Mouse (Mus musculus) adrenal gland, postnatal 10 days (tissue): ENCODE results near the gene Olfr1383. TPM values are rescaled to one million over a fixed set of nuclear protein-coding genes. Genes with fewer than 3 reads are reported as not detected.
"Not testable (repeated sequence)": the region's sequence is repeated elsewhere in the genome, so short reads cannot be mapped to it uniquely, and the experiment has no call there.

Experiments
- DNase-seq: peaks from one replicate; pipeline ENCODE4 v3.0.0; 2021; ENCODE audit warnings: mixed read lengths
- long read RNA-seq, 2 experiments: library from polyadenylated mRNA; stranded (forward); transcript quantifications; one replicate each; pipeline ENCODE4 v2.0.0; 2021
- total RNA-seq, 2 experiments: library from RNA; stranded (reverse); gene quantifications; 2 replicates each; pipeline ENCODE4 v1.2.3; 2021

Gene Olfr1383
- total RNA-seq, result not detected
- long read RNA-seq, experiment 1, result 0 reads
- long read RNA-seq, experiment 2, result 0 reads

DNA sequence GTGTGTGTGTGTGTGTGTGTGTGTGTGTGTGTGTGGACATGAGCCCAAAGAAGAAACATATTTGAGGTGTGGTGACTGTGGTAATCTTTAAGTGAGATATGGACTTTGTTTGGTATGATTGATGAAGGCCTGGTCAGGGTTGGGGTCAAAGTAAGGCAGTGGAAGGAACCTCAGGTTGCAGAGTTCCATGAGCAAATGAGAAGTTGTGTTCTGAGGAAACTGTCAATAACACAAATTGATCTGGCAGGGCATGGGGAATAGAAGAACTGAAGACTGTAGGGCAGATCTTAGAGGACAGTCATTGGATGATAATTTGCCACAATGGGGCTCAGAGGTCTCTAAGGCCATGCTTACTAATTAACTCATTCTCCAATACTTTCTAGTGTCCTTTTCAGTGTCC lies at the start of gene Olfr1383:
TSS of gene Olfr1383 (plus strand) at position 301 of the 400 bp plus-strand sequence.
- no peak for DNase-seq

DNA sequence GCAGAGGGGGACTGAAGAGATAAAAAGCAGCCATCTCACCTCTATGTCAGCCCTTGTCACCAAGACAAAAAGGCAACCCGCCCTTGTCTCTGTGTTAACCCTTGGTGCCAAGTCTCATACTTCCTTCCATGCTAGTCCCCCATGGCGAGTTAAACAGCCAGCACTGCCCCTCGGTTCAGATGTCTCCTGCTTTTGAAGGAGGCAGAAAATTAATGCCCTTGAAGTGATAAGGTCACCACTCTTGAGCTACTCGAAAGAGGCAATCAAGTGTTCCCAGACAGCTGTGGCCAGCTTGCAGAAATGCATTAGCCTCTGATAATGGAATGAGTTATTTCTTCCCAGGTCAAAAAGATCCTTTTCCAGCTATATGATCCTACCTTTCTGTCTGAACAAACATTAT lies 33.5 kb upstream of the Olfr1383 start:
- DNase-seq, result no peak

- not testable (repeated sequence) for DNase-seq
Measured at GRCm38 (mm10) chr11:49488770-49489169, 30.7 kb upstream of the Olfr1383 start, which contains the start of gene Olfr1385. Olfr1385 (plus strand) TSS chr11:49489070.

DNA sequence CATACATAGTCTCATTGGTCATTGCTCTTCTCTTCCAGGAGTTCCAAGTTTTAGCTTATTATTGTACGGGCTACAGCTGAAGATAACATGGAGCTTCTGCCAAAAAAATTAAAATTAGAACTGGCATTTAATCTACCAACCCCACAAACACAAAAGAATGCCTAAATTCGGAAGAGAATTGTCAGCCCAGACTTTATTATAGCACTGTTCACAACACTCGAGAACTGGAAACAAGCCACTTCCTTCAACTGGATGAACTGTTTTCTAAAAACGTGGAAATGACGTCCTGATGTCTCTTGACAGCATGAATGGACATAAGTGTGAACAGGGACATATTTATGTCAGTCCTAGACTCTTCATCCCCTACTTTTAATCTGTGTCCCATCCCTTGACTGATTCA lies 1.4 kb upstream of the Olfr1383 start:
- DNase-seq, result no peak

- no peak for DNase-seq
Measured at GRCm38 (mm10) chr11:49527947-49528346, 8.5 kb downstream of the Olfr1383 start, which contains the start of gene Olfr1382. Olfr1382 (plus strand) TSS chr11:49528247.

DNA sequence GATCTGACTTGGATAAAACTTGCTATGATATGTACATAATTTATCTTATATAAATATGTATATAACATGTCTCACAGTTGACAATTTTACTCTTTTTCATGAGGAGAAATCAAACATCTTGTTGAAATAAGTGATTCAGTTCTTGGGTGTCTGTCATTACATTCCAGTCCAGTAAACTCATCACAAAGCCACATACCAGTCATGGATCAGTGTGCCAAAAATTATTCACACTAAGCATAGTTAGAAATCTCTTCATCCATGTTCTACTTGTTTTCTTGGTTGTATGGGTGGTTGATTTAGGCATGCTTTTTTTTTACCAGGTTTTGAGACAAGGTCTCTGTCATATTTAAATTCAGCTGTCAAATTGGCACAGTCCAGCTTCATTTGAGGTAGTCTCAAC lies 13.3 kb downstream of the Olfr1383 start:
- no peak for DNase-seq

GRCm38 (mm10) chr11:49536631-49537030 lies 17.2 kb downstream of the Olfr1383 start:
- DNase-seq, result peak; percentile 2

- DNase-seq, result not testable (repeated sequence)
Measured at GRCm38 (mm10) chr11:49543149-49543548, 23.7 kb downstream of the Olfr1383 start, which contains the start of gene Olfr1381. Olfr1381 (plus strand) TSS chr11:49543449.

DNA sequence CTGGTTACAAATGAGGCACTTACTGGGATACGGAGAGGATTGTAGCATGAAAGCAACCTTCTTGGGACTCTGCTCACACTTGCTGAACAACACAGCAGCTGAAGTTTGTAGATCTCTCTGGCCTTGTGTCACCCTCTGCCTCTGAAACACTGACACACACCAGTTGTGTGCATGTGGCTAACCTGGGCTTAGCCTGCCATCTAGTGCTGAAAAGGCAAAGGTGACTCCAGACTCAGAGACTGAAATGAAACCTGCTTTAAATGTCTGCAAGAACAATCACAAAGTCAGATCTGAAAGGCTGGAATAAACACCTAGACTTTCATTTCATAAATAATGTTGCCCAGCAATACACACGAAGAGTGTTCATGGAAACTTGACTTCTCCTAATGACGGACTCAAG lies 34.6 kb downstream of the Olfr1383 start:
- DNase-seq, result not testable (repeated sequence)

GRCm38 (mm10) chr11:49556578-49556977 lies 37.1 kb downstream of the Olfr1383 start, which contains the start of gene Olfr1380:
Olfr1380 (plus strand) TSS chr11:49556878.
- not testable (repeated sequence) for DNase-seq

DNA sequence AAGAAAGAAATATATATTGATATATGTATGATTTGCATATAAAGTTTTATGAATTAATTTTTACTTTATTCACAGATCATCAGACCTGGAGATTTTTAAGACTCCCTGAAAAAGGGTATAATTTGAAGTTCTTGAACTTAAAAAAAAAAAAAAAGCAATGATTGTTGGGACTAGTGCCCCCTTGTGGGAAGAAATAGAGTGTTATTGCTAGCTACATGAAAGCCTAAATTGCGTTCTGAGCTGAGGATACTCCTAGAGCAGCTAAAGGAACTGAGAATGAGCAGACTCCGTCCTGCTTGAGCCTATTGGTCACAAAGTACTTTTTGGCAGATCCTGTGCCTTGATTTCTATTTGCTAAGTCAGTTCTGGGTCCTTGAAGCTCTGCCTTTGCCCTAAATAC lies 55.6 kb downstream of the Olfr1383 start:
- not testable (repeated sequence) for DNase-seq

Other genes with a start within 250 kb of the Olfr1383 start
- not detected for gene Olfr1393, start 241.3 kb upstream of the Olfr1383 start, total RNA-seq
- gene Olfr1392, start 234.4 kb upstream of the Olfr1383 start, total RNA-seq, result not detected
- gene Olfr10, start 214.9 kb upstream of the Olfr1383 start, total RNA-seq, result not detected
- gene Olfr1391, start 196.9 kb upstream of the Olfr1383 start, total RNA-seq, result not detected
- not detected for gene Olfr1390, start 184.5 kb upstream of the Olfr1383 start, total RNA-seq
- gene Olfr1389, start 96.6 kb upstream of the Olfr1383 start, total RNA-seq, result not detected
- under 1 TPM in 1 of 2 experiments, not detected in 1; 0.21 TPM for gene Olfr1388, start 83.0 kb upstream of the Olfr1383 start, total RNA-seq
- not detected for gene Olfr1387, start 64.3 kb upstream of the Olfr1383 start, total RNA-seq
- gene Olfr1386, start 54.6 kb upstream of the Olfr1383 start, total RNA-seq, result not detected
- gene Olfr1385, start 30.6 kb upstream of the Olfr1383 start, total RNA-seq, result not detected
- not detected for gene Olfr1384, start 12.9 kb upstream of the Olfr1383 start, total RNA-seq
- gene Olfr1382, start 8.6 kb downstream of the Olfr1383 start, total RNA-seq, result not detected
- not detected for gene Olfr1381, start 23.8 kb downstream of the Olfr1383 start, total RNA-seq
- not detected for gene Olfr1380, start 37.2 kb downstream of the Olfr1383 start, total RNA-seq
- 10 to 100 TPM; 18.7 to 18.9 TPM for gene Flt4, start 89.6 kb downstream of the Olfr1383 start, total RNA-seq
- gene Scgb3a1, start 144.0 kb downstream of the Olfr1383 start, total RNA-seq, result not detected
- 10 to 100 TPM; 51.1 to 61.2 TPM for gene Cnot6, start 193.1 kb downstream of the Olfr1383 start, total RNA-seq